Mouse (Mus musculus): ENCODE measurements around the gene Cntn6.

GRCm38 (mm10) chr6:104808526-104808925, 315.9 kb downstream of the Cntn6 start:
- TF ChIP-seq CTCF (IDR thresholded peaks at IDR 0.05; ENCODE audit: low read depth), result no peak
- no peak for TF ChIP-seq EP300 (IDR thresholded peaks at IDR 0.05; ENCODE audit: low read depth)
